Mouse (Mus musculus) 3134 (cell line): ENCODE results near the gene Pros1.

Experiments
- DNase-seq: peaks from one replicate; pipeline ENCODE4 v3.0.0-alpha.2; 2011; ENCODE audit warnings: low spot score; ENCODE audit not compliant: insufficient read length; ENCODE audit errors: extremely low read depth

Gene Pros1

GRCm38 (mm10) chr16:62858018-62858417, 3.9 kb downstream of the Pros1 start:
- DNase-seq, result no peak

GRCm38 (mm10) chr16:62860140-62860539, 6.0 kb downstream of the Pros1 start:
- no peak for DNase-seq

DNA sequence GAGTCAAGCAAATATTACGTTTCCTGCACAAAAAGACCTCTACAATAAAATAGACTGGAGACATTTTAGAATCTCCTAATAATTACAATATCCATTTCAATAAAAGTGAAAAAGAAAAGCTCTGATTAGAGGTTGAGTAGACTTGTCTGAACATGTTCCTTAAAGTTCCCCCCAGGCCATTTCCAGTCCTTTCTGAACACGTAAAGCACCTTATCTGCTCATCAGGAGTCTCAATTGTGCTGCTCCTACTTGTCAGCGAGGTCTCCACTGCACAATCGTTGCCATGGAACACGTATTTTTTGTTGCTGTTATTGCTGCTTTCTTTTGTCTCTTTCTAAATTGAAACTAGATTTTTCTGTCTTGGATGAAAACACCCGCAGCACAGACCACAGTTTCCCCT, 7.3 kb downstream of the Pros1 start:
- DNase-seq, result no peak

DNA sequence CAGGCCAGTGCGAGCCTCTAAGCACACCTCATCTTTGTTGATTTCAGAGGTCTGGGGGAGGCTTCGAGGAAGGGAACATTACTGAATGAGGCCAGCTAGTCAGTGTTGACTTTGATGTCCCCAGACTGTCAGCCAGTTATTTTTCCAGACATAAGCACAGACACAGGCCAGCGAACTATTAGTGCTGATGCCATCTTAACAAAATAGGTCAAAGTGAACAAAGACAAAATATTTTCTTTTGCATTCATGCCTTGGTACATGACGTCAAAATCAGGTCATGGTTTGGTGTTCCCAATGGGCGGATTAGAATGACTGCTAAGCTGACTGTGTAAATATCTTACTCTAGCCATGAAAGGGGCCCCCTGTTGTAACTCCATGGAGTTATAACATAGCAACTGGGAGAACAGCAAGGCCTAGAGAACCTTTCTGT, 18.6 kb downstream of the Pros1 start:
- no peak for DNase-seq

DNA sequence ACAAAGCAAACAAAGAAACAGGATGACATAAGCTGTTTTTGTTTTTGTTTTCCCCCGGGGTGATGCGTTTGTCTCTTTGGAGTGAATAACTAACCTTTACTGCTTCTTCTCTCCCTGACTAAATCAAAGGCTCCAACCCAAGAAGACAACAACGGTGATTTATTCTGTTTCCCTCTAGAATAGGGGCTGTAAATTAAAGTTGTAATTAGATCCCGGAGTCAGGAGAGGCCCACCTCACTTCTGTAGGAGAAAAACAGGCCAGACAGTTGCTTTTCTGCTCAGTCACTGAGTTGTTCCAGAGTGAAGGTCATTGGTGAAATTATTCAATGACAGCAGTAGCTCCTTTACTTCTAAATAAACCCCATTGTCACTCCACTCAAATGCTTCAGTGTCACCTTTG, 19.1 kb downstream of the Pros1 start:
- DNase-seq, result no peak

DNA sequence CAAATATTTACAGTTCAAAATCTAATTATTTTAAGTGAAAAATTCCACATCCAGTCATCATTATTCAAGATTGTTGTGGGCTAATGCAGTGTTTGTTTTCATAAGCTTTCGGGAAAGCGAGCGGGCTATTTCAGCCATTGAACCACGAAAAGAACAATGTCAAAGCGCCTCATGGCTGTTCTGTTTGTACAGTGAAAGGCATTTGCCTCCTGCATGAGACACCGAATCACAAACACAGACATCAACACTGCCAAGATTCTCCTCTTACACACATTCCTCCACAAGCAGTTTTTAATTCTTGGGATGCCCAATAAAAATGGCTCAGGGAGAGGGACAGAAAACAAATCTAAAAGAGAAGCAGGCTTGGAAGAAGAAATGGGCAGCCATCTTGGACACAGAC, 20.0 kb downstream of the Pros1 start:
- DNase-seq, result no peak

- DNase-seq, result no peak
These were observed 41.7 kb downstream of the Pros1 start for GRCm38 (mm10) chr16:62895824-62896223.

- DNase-seq, result no peak
These were observed 57.3 kb downstream of the Pros1 start for GRCm38 (mm10) chr16:62911364-62911763.

- no peak for DNase-seq
These were observed 58.1 kb downstream of the Pros1 start for GRCm38 (mm10) chr16:62912246-62912645.

- DNase-seq, result no peak
These were observed 61.4 kb downstream of the Pros1 start for GRCm38 (mm10) chr16:62915530-62915929.

GRCm38 (mm10) chr16:62922245-62922644, 68.1 kb downstream of the Pros1 start:
- DNase-seq, result no peak

DNA sequence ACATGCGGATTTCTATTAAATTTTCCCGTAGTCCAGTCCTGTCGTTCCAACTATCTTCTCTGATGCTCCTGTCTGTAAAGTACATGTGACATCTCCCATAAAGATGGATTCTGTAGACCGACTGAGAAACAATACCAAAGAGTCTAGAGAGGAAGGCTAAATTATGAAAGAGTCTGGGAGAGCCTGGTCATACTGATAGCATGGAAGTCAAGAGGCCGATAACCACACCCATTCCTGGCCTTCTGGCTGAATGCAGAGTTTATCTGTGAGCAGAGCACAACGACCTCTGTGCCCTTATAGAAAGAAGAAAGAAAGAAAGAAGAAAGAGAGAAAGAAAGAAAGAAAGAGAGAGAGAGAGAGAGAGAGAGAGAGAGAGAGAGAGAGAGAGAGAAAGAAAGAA, 77.2 kb downstream of the Pros1 start:
- DNase-seq, result no peak

DNA sequence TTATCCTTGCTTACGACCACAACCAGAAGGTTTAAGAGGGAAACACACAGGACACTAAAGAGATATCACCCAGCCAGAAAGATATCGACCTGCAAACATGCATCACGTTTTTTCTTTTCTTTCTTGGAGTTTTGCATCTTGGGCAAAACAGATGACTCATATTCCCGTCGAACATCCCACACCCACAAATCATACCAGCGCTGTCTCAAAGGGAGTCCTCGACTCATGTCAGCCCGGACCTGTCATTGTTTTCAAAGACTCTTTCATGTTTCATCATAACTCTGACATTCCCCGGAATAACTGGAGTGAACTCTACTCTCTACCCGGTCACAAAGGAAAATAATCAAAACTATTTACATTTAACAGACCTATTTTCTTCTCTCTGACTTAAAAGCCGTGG, 82.2 kb downstream of the Pros1 start:
- no peak for DNase-seq

DNA sequence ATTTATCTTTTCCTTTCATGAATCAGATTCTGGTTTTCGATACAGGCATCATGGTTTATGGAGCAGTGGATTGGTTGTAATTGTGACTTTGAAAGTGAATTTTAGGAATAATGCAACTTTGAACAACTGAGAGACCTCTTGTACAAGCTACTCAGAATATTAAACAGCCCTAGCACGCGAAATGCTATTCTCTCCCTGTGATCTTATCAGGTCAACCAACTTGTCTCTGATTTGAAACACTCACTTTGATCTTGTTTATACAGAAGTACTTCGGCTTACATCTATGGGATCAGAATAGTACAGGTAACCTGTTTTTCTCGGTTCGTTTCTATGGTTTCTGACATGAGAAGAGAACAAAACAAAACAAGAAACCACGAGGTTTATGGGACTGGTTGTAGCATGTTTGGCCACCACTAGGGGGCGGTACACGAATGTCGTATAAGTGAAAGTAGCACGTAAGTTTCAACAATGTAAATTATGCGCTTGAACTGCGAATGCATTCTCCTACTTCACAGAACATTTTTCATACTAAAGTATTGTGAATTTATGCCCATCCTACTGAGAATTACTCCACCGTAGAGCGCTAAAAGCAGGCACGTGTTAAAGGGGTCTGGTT, 86.4 kb downstream of the Pros1 start:
- DNase-seq, result peak; percentile 18

- no peak for DNase-seq
These were observed 87.7 kb downstream of the Pros1 start for GRCm38 (mm10) chr16:62941763-62942162.

DNA sequence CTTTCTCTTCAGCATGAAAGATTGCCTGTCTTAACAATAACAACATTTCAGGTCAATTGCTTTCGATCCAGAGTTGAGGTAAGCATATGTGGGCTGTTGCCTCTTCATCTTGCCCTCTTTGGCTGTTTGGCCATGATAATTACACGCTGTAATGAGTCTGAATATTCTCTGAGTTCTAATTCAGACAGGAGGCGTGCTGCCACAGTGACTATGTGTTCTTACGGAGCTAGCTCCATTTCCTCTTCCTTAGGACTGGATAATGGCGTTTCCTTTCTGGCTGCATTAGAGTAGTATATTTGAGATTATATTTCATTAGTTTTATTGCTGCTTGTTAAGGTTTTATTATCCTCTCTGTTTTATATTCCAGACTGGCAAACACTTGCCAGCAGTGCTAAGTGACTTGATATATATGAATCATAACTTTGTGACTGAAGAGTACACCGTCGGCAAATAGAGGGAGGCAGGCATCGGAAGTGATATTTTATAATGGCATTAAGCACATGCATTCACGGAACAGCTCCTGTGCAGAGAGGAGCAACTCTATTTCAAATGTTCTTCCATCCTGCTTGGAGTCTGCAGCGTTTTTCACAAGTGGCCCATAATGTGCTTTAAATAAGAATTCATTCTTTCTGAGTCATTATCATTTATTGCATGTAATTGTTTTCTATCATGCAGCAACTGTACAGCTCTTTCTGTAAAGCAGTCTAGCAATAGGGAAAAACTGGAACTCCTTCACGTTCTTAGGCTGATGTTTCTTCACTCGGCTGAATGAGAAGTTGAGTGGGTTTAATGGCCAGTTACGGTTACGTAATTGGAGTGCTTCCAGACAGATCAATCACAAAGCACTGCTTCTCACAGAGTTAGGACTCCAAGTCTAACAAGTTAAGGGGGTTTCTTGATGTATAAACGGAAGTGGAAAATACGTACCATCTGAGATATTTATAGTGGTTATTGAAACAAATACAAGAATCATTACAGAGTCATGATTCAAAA, 88.6 kb downstream of the Pros1 start:
- no peak for DNase-seq

- no peak for DNase-seq
These were observed 104.4 kb downstream of the Pros1 start for GRCm38 (mm10) chr16:62958485-62958884.

DNA sequence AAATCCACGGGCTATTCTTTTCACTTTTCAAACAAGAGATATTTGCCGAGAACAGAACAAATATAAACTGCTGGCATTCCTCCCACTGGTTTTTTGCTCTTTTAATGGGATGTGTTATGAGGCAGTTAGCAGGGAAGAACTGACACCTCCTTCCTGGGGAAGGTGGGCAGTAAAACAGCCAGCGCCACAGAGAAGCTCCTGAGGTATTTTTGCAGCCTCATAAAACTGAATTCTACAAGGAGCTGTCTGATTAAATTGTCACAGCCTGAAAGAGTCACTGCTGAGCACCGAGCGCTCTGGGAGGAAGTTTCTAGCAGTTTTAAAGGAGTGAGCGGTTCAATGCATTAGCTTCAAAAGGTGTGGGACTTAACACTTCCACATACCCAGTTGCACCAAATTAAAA, 110.3 kb downstream of the Pros1 start:
- DNase-seq, result no peak

DNA sequence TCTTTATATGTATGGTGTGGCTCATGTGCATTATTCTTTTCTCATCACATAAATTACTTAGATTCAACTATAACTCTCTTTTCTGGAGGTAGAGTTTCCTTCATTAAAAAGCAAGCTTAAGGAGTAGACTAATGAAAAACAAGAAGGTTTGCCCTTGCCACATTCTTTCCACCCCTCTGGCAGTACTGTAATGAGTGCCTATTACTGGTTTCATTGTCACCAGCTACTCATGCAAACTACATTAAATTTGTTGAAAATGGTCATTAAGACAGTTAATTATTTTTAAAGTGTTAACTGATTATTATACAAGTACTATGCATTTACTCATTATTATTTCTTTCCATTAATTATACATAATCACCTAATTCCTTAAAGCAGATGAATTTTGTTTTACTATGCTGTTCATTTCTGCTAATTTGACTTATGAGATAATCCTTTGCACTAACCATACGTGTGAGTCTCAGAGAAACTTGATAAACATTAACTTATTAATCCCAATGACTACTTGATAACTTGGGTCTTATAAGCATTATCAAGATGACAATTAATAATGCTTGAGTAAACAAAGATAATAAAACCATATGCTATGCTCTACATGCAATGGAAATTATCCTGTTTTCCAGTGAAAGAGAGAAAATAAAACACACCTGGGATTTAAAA, 117.7 kb downstream of the Pros1 start:
- DNase-seq, result no peak

- DNase-seq, result no peak
These were observed 120.8 kb downstream of the Pros1 start for GRCm38 (mm10) chr16:62974926-62975325.
